Mouse (Mus musculus): ENCODE results near the gene Ly6g5b.

GRCm38 (mm10) chr17:35083929-35084497 lies 31.2 kb downstream of the Ly6g5b start:
- TF ChIP-seq CTCF (IDR thresholded peaks at IDR 0.05; ENCODE audit: low read depth) (no peak), EP300 (IDR thresholded peaks at IDR 0.05; ENCODE audit: low read depth) (no peak)

Data from liver, postnatal 0 days (tissue).